Mouse (Mus musculus): ENCODE results near the gene Asic2. TPM values are rescaled to one million over a fixed set of nuclear protein-coding genes. Genes with fewer than 3 reads are reported as not detected.
A peak's percentile ranks its signal among the peaks of the same experiment; 100 is the strongest.

The Asic2 gene
- total and polyA plus RNA-seq, 2 experiments: under 0.01 TPM; not detected in 1

GRCm38 (mm10) chr11:82010115-82010514 lies 41.9 kb upstream of the Asic2 start:
- Histone ChIP-seq H3K9ac (ENCODE audit: low read depth, low read length) (no peak overlapping the region), H3K4me3 (ENCODE audit: insufficient read depth, low read depth, low read length) (no peak overlapping the region), H3K27me3 (ENCODE audit: control insufficient read depth, insufficient read depth, low read length) (no peaks in the 10 kb centered on the region), H3K79me2 (ENCODE audit: control insufficient read depth, insufficient read depth, low read length) (no peaks in the 10 kb centered on the region), H3K27ac (replicated peaks; ENCODE audit: insufficient read depth, low read depth, low read length) (no peak overlapping the region), H3K4me1 (ENCODE audit: control insufficient read depth, insufficient read depth, low read length) (peaks cover 20% of the 10 kb centered on the region), H3K36me3 (ENCODE audit: control insufficient read depth, insufficient read depth, low read length) (no peaks in the 10 kb centered on the region)
- WGBS: 93% methylated on average over 3 of the region's 3 CpGs
- TF ChIP-seq POLR2A (IDR thresholded peaks at IDR 0.05; ENCODE audit: extremely low read depth, insufficient read depth, low read length) (no peak), CTCF (IDR thresholded peaks at IDR 0.05; ENCODE audit: low read depth, low read length) (no peak)
- no peak for DNase-seq (ENCODE audit: extremely low read depth, low read depth, low spot score)

- H3K27ac ChIP-seq (replicated peaks; ENCODE audit: insufficient read depth, low read depth, low read length): peak overlapping the region; percentile 69; the same call in 1 of the 2 replicates
- peak overlapping the region; percentile 50; the same call in 1 of the 2 replicates for H3K9ac ChIP-seq (ENCODE audit: low read depth, low read length)
Measured at GRCm38 (mm10) chr11:82006796-82007423, 38.7 kb upstream of the Asic2 start.

GRCm38 (mm10) chr11:82004810-82005209 lies 36.6 kb upstream of the Asic2 start:
- no peak overlapping the region for H3K4me3 ChIP-seq (ENCODE audit: insufficient read depth, low read depth, low read length)
- H3K9ac ChIP-seq (ENCODE audit: low read depth, low read length): no peak overlapping the region
- TF ChIP-seq CTCF (IDR thresholded peaks at IDR 0.05; ENCODE audit: low read depth, low read length): no peak
- no peak for TF ChIP-seq POLR2A (IDR thresholded peaks at IDR 0.05; ENCODE audit: extremely low read depth, insufficient read depth, low read length)
- H3K27ac ChIP-seq (replicated peaks; ENCODE audit: insufficient read depth, low read depth, low read length): no peak overlapping the region
- no peaks in the 10 kb centered on the region for H3K27me3 ChIP-seq (ENCODE audit: control insufficient read depth, insufficient read depth, low read length)
- DNase-seq (ENCODE audit: extremely low read depth, low read depth, low spot score): peak; percentile 25
- WGBS: 73% methylated on average over 2 of the region's 2 CpGs
- no peaks in the 10 kb centered on the region for H3K36me3 ChIP-seq (ENCODE audit: control insufficient read depth, insufficient read depth, low read length)
- peaks cover 5% of the 10 kb centered on the region for H3K4me1 ChIP-seq (ENCODE audit: control insufficient read depth, insufficient read depth, low read length)
- no peaks in the 10 kb centered on the region for H3K79me2 ChIP-seq (ENCODE audit: control insufficient read depth, insufficient read depth, low read length)

More at GRCm38 (mm10) chr11:82006796-82007423, 38.7 kb upstream of the Asic2 start:
- no peaks in the 10 kb centered on the region for H3K36me3 ChIP-seq (ENCODE audit: control insufficient read depth, insufficient read depth, low read length)
- TF ChIP-seq POLR2A (IDR thresholded peaks at IDR 0.05; ENCODE audit: extremely low read depth, insufficient read depth, low read length) (no peak), CTCF (IDR thresholded peaks at IDR 0.05; ENCODE audit: low read depth, low read length) (no peak)
- H3K4me1 ChIP-seq (ENCODE audit: control insufficient read depth, insufficient read depth, low read length): peaks cover 15% of the 10 kb centered on the region
- no peaks in the 10 kb centered on the region for H3K27me3 ChIP-seq (ENCODE audit: control insufficient read depth, insufficient read depth, low read length)
- 27% methylated on average over 12 of the region's 12 CpGs for WGBS
- peak; percentile 83 for DNase-seq (ENCODE audit: extremely low read depth, low read depth, low spot score)
- no peak overlapping the region; the same call in 1 of the 2 replicates for H3K4me3 ChIP-seq (ENCODE audit: insufficient read depth, low read depth, low read length)
- H3K79me2 ChIP-seq (ENCODE audit: control insufficient read depth, insufficient read depth, low read length): no peaks in the 10 kb centered on the region

GRCm38 (mm10) chr11:82000581-82000980 lies 32.3 kb upstream of the Asic2 start:
- no peak for DNase-seq (ENCODE audit: extremely low read depth, low read depth, low spot score)
- Histone ChIP-seq H3K4me1 (ENCODE audit: control insufficient read depth, insufficient read depth, low read length) (no peaks in the 10 kb centered on the region), H3K79me2 (ENCODE audit: control insufficient read depth, insufficient read depth, low read length) (no peaks in the 10 kb centered on the region), H3K27me3 (ENCODE audit: control insufficient read depth, insufficient read depth, low read length) (no peaks in the 10 kb centered on the region), H3K9ac (ENCODE audit: low read depth, low read length) (no peak overlapping the region), H3K27ac (replicated peaks; ENCODE audit: insufficient read depth, low read depth, low read length) (no peak overlapping the region), H3K36me3 (ENCODE audit: control insufficient read depth, insufficient read depth, low read length) (no peaks in the 10 kb centered on the region), H3K4me3 (ENCODE audit: insufficient read depth, low read depth, low read length) (no peak overlapping the region)
- TF ChIP-seq POLR2A (IDR thresholded peaks at IDR 0.05; ENCODE audit: extremely low read depth, insufficient read depth, low read length) (no peak), CTCF (IDR thresholded peaks at IDR 0.05; ENCODE audit: low read depth, low read length) (no peak)
- WGBS: 76% methylated on average over 5 of the region's 5 CpGs

DNA sequence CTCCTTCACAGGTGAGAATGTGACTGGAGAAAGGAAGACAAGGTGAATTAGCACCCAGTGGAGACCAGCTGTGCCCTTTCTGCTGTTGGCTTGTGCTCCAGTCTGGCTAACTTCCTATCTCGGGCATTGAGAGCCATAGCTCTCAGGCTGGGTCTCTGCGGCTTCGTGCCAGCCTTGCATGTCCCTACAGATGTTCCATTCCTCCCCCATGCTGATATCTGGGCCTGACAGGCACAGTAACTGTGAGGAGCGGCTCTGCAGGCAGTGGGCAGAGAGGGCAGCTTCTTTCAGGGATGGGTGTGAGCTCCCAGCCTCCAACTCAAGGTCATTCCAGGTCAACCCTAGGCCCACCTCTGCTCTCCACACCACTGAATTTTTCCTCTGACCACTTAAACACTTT lies 31.2 kb upstream of the Asic2 start:
- Histone ChIP-seq H3K4me3 (ENCODE audit: insufficient read depth, low read depth, low read length) (no peak overlapping the region), H3K27ac (replicated peaks; ENCODE audit: insufficient read depth, low read depth, low read length) (no peak overlapping the region), H3K9ac (ENCODE audit: low read depth, low read length) (no peak overlapping the region), H3K36me3 (ENCODE audit: control insufficient read depth, insufficient read depth, low read length) (no peaks in the 10 kb centered on the region), H3K4me1 (ENCODE audit: control insufficient read depth, insufficient read depth, low read length) (no peaks in the 10 kb centered on the region), H3K27me3 (ENCODE audit: control insufficient read depth, insufficient read depth, low read length) (no peaks in the 10 kb centered on the region), H3K79me2 (ENCODE audit: control insufficient read depth, insufficient read depth, low read length) (no peaks in the 10 kb centered on the region)
- WGBS: 86% methylated on average over 4 of the region's 4 CpGs
- DNase-seq (ENCODE audit: extremely low read depth, low read depth, low spot score): no peak
- no peak for TF ChIP-seq CTCF (IDR thresholded peaks at IDR 0.05; ENCODE audit: low read depth, low read length)
- TF ChIP-seq POLR2A (IDR thresholded peaks at IDR 0.05; ENCODE audit: extremely low read depth, insufficient read depth, low read length): no peak

- H3K9ac ChIP-seq (ENCODE audit: low read depth, low read length): no peak overlapping the region
- H3K27me3 ChIP-seq (ENCODE audit: control insufficient read depth, insufficient read depth, low read length): no peaks in the 10 kb centered on the region
- no peak overlapping the region for H3K4me3 ChIP-seq (ENCODE audit: insufficient read depth, low read depth, low read length)
- H3K27ac ChIP-seq (replicated peaks; ENCODE audit: insufficient read depth, low read depth, low read length): no peak overlapping the region
- H3K36me3 ChIP-seq (ENCODE audit: control insufficient read depth, insufficient read depth, low read length): no peaks in the 10 kb centered on the region
- no peak for DNase-seq (ENCODE audit: extremely low read depth, low read depth, low spot score)
- no peaks in the 10 kb centered on the region for H3K4me1 ChIP-seq (ENCODE audit: control insufficient read depth, insufficient read depth, low read length)
- 95% methylated on average over 3 of the region's 3 CpGs for WGBS
- TF ChIP-seq POLR2A (IDR thresholded peaks at IDR 0.05; ENCODE audit: extremely low read depth, insufficient read depth, low read length) (no peak), CTCF (IDR thresholded peaks at IDR 0.05; ENCODE audit: low read depth, low read length) (no peak)
- no peaks in the 10 kb centered on the region for H3K79me2 ChIP-seq (ENCODE audit: control insufficient read depth, insufficient read depth, low read length)
Measured at GRCm38 (mm10) chr11:81998646-81999045, 30.4 kb upstream of the Asic2 start.

Data from liver, adult 2 months (tissue).